Mouse (Mus musculus) embryonic facial prominence, embryonic 10.5 days (tissue): Measurements from ENCODE around the gene Uroc1. TPM values are rescaled to one million over a fixed set of nuclear protein-coding genes. Genes with fewer than 3 reads are reported as not detected.

Experiments used
- DNase-seq: peaks from one replicate; pipeline ENCODE4 v3.0.0-alpha.2; 2017; ENCODE audit warnings: low spot score
- H3K27ac ChIP-seq: fragments of 300-500 bp; sonication (generic); replicated peaks from 2 replicates; pipeline ENCODE4 v1.5.1; 2016; ENCODE audit warnings: mild to moderate bottlenecking
- H3K27me3 ChIP-seq: fragments of 300-500 bp; sonication (generic); replicated peaks from 2 replicates; pipeline ENCODE4 v1.6.1; 2016; ENCODE audit warnings: low read depth, mild to moderate bottlenecking; ENCODE audit not compliant: poor library complexity, severe bottlenecking
- H3K36me3 ChIP-seq: fragments of 300-500 bp; sonication (generic); replicated peaks from 2 replicates; pipeline ENCODE4 v1.6.1; 2016; ENCODE audit warnings: mild to moderate bottlenecking, moderate library complexity
- H3K4me1 ChIP-seq: fragments of 300-500 bp; sonication (generic); 2 replicates; pipeline ENCODE4 v1.6.1; 2016
- H3K4me3 ChIP-seq: fragments of 300-500 bp; sonication (generic); 2 replicates; pipeline ENCODE4 v1.5.1; 2016; ENCODE audit warnings: mild to moderate bottlenecking, moderate library complexity
- H3K9me3 ChIP-seq: fragments of 300-500 bp; sonication (generic); 2 replicates; pipeline ENCODE4 v1.6.1; 2016; ENCODE audit warnings: mild to moderate bottlenecking
- WGBS: fragments of 180-500 bp; shearing (Covaris S2); methylation state at CpG from one replicate; pipeline ENCODE4 v1.1.7; 2016; 5-methylcytosine and 5-hydroxymethylcytosine counted together
- polyA plus RNA-seq: library from polyadenylated mRNA; unstranded; fragments of >200 nt; fragmentation: Nextera tagmentation; extraction: Ambion mirVana; gene quantifications from 2 replicates; pipeline ENCODE4 v1.2.1, GENCODE M21; 2016

Gene Uroc1
- polyA plus RNA-seq, 1 experiment from 2014 or later = 0.04 TPM

- DNase-seq = no peak
- Histone ChIP-seq H3K27ac (peak overlapping the region; percentile 20; the same call in 1 of the 2 replicates), H3K4me3 (no peak overlapping the region), H3K4me1 (peaks cover 17% of the 10 kb centered on the region), H3K36me3 (no peaks in the 10 kb centered on the region), H3K27me3 (no peaks in the 10 kb centered on the region; the same call in 1 of the 2 replicates), H3K9me3 (no peaks in the 10 kb centered on the region)
- 85% methylated on average over 6 of the region's 6 CpGs for WGBS
Observed at GRCm38 (mm10) chr6:90360922-90361614, 28.0 kb downstream of the Uroc1 start.

GRCm38 (mm10) chr6:90363301-90363700 lies 30.2 kb downstream of the Uroc1 start:
- Histone ChIP-seq H3K27ac (no peak overlapping the region), H3K4me1 (peaks cover 17% of the 10 kb centered on the region), H3K36me3 (no peaks in the 10 kb centered on the region), H3K9me3 (no peaks in the 10 kb centered on the region), H3K27me3 (no peaks in the 10 kb centered on the region; the same call in 1 of the 2 replicates), H3K4me3 (no peak overlapping the region)
- no peak for DNase-seq
- WGBS = 82% methylated on average over 5 of the region's 5 CpGs

GRCm38 (mm10) chr6:90368976-90369724 lies 36.1 kb downstream of the Uroc1 start, which contains the start of gene Zxdc:
TSS of gene Zxdc (plus strand) at chr6:90369492.
- WGBS = 6% methylated on average over 41 of the region's 41 CpGs
- DNase-seq = peak; percentile 99
- peak within 1 kb of the TSS; percentile 86 for H3K27ac ChIP-seq
- no peaks in the 10 kb centered on the region for H3K27me3 ChIP-seq
- H3K4me1 ChIP-seq = peaks cover 25% of the 10 kb centered on the region
- peaks cover 21% of the 10 kb centered on the region for H3K36me3 ChIP-seq
- H3K4me3 ChIP-seq = peak within 1 kb of the TSS; percentile 86
- H3K9me3 ChIP-seq = no peaks in the 10 kb centered on the region

GRCm38 (mm10) chr6:90369725-90370553 lies 36.9 kb downstream of the Uroc1 start:
- H3K9me3 ChIP-seq = no peaks in the 10 kb centered on the region
- WGBS = under 1% methylated on average over 98 of the region's 98 CpGs
- DNase-seq = no peak
- peaks cover 25% of the 10 kb centered on the region for H3K4me1 ChIP-seq
- H3K4me3 ChIP-seq = peak overlapping the region; percentile 86
- H3K27ac ChIP-seq = peak overlapping the region; percentile 86
- H3K27me3 ChIP-seq = no peaks in the 10 kb centered on the region
- peaks cover 28% of the 10 kb centered on the region for H3K36me3 ChIP-seq

GRCm38 (mm10) chr6:90374647-90375046 lies 41.6 kb downstream of the Uroc1 start:
- Histone ChIP-seq H3K4me1 (peaks cover 25% of the 10 kb centered on the region), H3K27ac (no peak overlapping the region), H3K4me3 (no peak overlapping the region), H3K9me3 (no peaks in the 10 kb centered on the region), H3K27me3 (no peaks in the 10 kb centered on the region), H3K36me3 (peaks cover 76% of the 10 kb centered on the region)
- DNase-seq = no peak
- WGBS = 94% methylated on average over 4 of the region's 4 CpGs

- DNase-seq = no peak
- peaks cover 99% of the 10 kb centered on the region for H3K36me3 ChIP-seq
- no peak overlapping the region for H3K27ac ChIP-seq
- no peak overlapping the region for H3K4me3 ChIP-seq
- WGBS = 91% methylated on average over 2 of the region's 2 CpGs
- H3K9me3 ChIP-seq = no peaks in the 10 kb centered on the region
- H3K27me3 ChIP-seq = no peaks in the 10 kb centered on the region
- H3K4me1 ChIP-seq = no peaks in the 10 kb centered on the region
Observed at GRCm38 (mm10) chr6:90377708-90378107, 44.6 kb downstream of the Uroc1 start.

GRCm38 (mm10) chr6:90381465-90381864 lies 48.4 kb downstream of the Uroc1 start:
- no peaks in the 10 kb centered on the region for H3K9me3 ChIP-seq
- no peaks in the 10 kb centered on the region for H3K27me3 ChIP-seq
- no peak for DNase-seq
- 92% methylated on average over 2 of the region's 2 CpGs for WGBS
- peaks cover 99% of the 10 kb centered on the region for H3K36me3 ChIP-seq
- no peak overlapping the region for H3K27ac ChIP-seq
- H3K4me3 ChIP-seq = no peak overlapping the region
- no peaks in the 10 kb centered on the region for H3K4me1 ChIP-seq

GRCm38 (mm10) chr6:90390629-90391028 lies 57.5 kb downstream of the Uroc1 start:
- Histone ChIP-seq H3K4me1 (no peaks in the 10 kb centered on the region; the same call in 1 of the 2 replicates), H3K4me3 (no peak overlapping the region), H3K9me3 (no peaks in the 10 kb centered on the region), H3K27me3 (no peaks in the 10 kb centered on the region), H3K36me3 (peaks cover 53% of the 10 kb centered on the region), H3K27ac (no peak overlapping the region)
- 89% methylated on average over 4 of the region's 4 CpGs for WGBS
- no peak for DNase-seq

- 50% methylated on average over 3 of the region's 3 CpGs for WGBS
- Histone ChIP-seq H3K36me3 (peaks cover 30% of the 10 kb centered on the region), H3K4me1 (no peaks in the 10 kb centered on the region; the same call in 1 of the 2 replicates), H3K27me3 (no peaks in the 10 kb centered on the region), H3K9me3 (no peaks in the 10 kb centered on the region), H3K4me3 (no peak overlapping the region), H3K27ac (no peak overlapping the region)
- DNase-seq = no peak
Observed at GRCm38 (mm10) chr6:90393948-90394347, 60.9 kb downstream of the Uroc1 start.

GRCm38 (mm10) chr6:90395751-90396150 lies 62.7 kb downstream of the Uroc1 start:
- no peaks in the 10 kb centered on the region for H3K27me3 ChIP-seq
- no peak overlapping the region for H3K4me3 ChIP-seq
- H3K27ac ChIP-seq = no peak overlapping the region
- no peak for DNase-seq
- H3K36me3 ChIP-seq = peaks cover 26% of the 10 kb centered on the region
- H3K9me3 ChIP-seq = no peaks in the 10 kb centered on the region
- H3K4me1 ChIP-seq = no peaks in the 10 kb centered on the region; the same call in 1 of the 2 replicates
- 88% methylated on average over 2 of the region's 2 CpGs for WGBS

GRCm38 (mm10) chr6:90397291-90397690 lies 64.2 kb downstream of the Uroc1 start:
- H3K4me3 ChIP-seq = no peak overlapping the region
- peaks cover 29% of the 10 kb centered on the region for H3K36me3 ChIP-seq
- WGBS = 89% methylated on average over 3 of the region's 3 CpGs
- DNase-seq = no peak
- no peaks in the 10 kb centered on the region; the same call in 1 of the 2 replicates for H3K4me1 ChIP-seq
- no peaks in the 10 kb centered on the region for H3K9me3 ChIP-seq
- H3K27ac ChIP-seq = no peak overlapping the region
- no peaks in the 10 kb centered on the region for H3K27me3 ChIP-seq

GRCm38 (mm10) chr6:90408632-90409031 lies 75.5 kb downstream of the Uroc1 start:
- no peaks in the 10 kb centered on the region for H3K4me1 ChIP-seq
- no peak overlapping the region for H3K4me3 ChIP-seq
- DNase-seq = no peak
- peaks cover 5% of the 10 kb centered on the region; the same call in 1 of the 2 replicates for H3K36me3 ChIP-seq
- no peaks in the 10 kb centered on the region for H3K9me3 ChIP-seq
- no peaks in the 10 kb centered on the region for H3K27me3 ChIP-seq
- H3K27ac ChIP-seq = no peak overlapping the region
